Mouse (Mus musculus): ENCODE data around the gene H2-Eb1.
A peak's percentile ranks its signal among the peaks of the same experiment; 100 is the strongest.

H2-Eb1 gene

GRCm38 (mm10) chr17:34316697-34317096 is 11.0 kb downstream of the H2-Eb1 start:
- no peak for DNase-seq (ENCODE audit: low spot score)

- DNase-seq (ENCODE audit: low spot score): no peak
Observed at GRCm38 (mm10) chr17:34317275-34317674, 11.6 kb downstream of the H2-Eb1 start.

GRCm38 (mm10) chr17:34325436-34325835 is 19.8 kb downstream of the H2-Eb1 start, which contains the start of gene H2-Eb2:
TSS of gene H2-Eb2 (plus strand) at chr17:34325665.
- no peak for DNase-seq (ENCODE audit: low spot score)

GRCm38 (mm10) chr17:34326373-34326772 is 20.7 kb downstream of the H2-Eb1 start:
- DNase-seq (ENCODE audit: low spot score): no peak

GRCm38 (mm10) chr17:34329807-34330206 is 24.1 kb downstream of the H2-Eb1 start:
- no peak for DNase-seq (ENCODE audit: low spot score)

GRCm38 (mm10) chr17:34331200-34331599 is 25.5 kb downstream of the H2-Eb1 start:
- no peak for DNase-seq (ENCODE audit: low spot score)

- no peak for DNase-seq (ENCODE audit: low spot score)
Observed at GRCm38 (mm10) chr17:34340619-34341402, 35.1 kb downstream of the H2-Eb1 start.

- no peak for DNase-seq (ENCODE audit: low spot score)
Observed at GRCm38 (mm10) chr17:34344882-34345281, 39.2 kb downstream of the H2-Eb1 start.

- no peak for DNase-seq (ENCODE audit: low spot score)
Observed at GRCm38 (mm10) chr17:34345486-34345885, 39.8 kb downstream of the H2-Eb1 start.

GRCm38 (mm10) chr17:34346041-34346440 is 40.4 kb downstream of the H2-Eb1 start:
- no peak for DNase-seq (ENCODE audit: low spot score)

- no peak for DNase-seq (ENCODE audit: low spot score)
Observed at GRCm38 (mm10) chr17:34347606-34348308, 42.1 kb downstream of the H2-Eb1 start.

GRCm38 (mm10) chr17:34349429-34349828 is 43.8 kb downstream of the H2-Eb1 start:
- peak; percentile 12 for DNase-seq (ENCODE audit: low spot score)

GRCm38 (mm10) chr17:34354539-34354938 is 48.9 kb downstream of the H2-Eb1 start, which contains the start of gene Btnl2:
TSS of gene Btnl2 (plus strand) at chr17:34354822.
- DNase-seq (ENCODE audit: low spot score): no peak

GRCm38 (mm10) chr17:34354940-34355339 is 49.3 kb downstream of the H2-Eb1 start:
- no peak for DNase-seq (ENCODE audit: low spot score)

- DNase-seq (ENCODE audit: low spot score): no peak
Observed at GRCm38 (mm10) chr17:34362954-34363546, 57.4 kb downstream of the H2-Eb1 start.

- DNase-seq (ENCODE audit: low spot score): no peak
Observed at GRCm38 (mm10) chr17:34363676-34364310, 58.1 kb downstream of the H2-Eb1 start.

GRCm38 (mm10) chr17:34365031-34365430 is 59.4 kb downstream of the H2-Eb1 start:
- no peak for DNase-seq (ENCODE audit: low spot score)

All from ovary, adult 18-20 months (tissue).